Mouse (Mus musculus) spleen, adult 12 weeks (tissue): ENCODE data around the gene Olfr272.

Source experiments
- DNase-seq: peaks from one replicate; pipeline ENCODE4 v3.0.0; 2022; ENCODE audit warnings: low spot score

The Olfr272 gene

GRCm38 (mm10) chr4:52919078-52919477 lies at the start of gene Olfr272:
Gene Olfr272, minus strand, starts transcription at chr4:52919178.
- no peak for DNase-seq

GRCm38 (mm10) chr4:52964247-52964646 lies 45.3 kb upstream of the Olfr272 start, which contains the start of gene Olfr270:
Gene Olfr270, plus strand, starts transcription at chr4:52964547.
- DNase-seq, result no peak

DNA sequence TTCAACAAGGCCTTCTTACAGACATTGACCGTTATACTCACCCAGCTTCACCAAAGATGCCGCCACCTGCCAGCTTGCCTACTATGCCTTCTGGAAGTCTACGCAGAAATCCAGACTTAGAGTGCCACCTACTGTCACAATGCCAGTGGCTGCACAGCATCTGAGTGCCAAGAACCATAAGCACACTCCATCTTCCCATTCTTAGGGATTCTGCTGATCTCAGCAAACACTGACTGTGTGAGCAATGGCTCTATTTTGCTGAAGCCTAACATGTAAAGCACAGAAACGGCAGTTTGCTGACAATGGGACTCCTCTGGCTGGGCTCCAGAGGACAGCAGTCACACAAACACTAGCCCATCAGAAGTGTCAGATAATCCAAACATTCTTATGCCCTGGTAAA lies 39.7 kb upstream of the Olfr272 start:
- DNase-seq, result no peak

GRCm38 (mm10) chr4:52949005-52949404 lies 30.0 kb upstream of the Olfr272 start:
- DNase-seq, result no peak

DNA sequence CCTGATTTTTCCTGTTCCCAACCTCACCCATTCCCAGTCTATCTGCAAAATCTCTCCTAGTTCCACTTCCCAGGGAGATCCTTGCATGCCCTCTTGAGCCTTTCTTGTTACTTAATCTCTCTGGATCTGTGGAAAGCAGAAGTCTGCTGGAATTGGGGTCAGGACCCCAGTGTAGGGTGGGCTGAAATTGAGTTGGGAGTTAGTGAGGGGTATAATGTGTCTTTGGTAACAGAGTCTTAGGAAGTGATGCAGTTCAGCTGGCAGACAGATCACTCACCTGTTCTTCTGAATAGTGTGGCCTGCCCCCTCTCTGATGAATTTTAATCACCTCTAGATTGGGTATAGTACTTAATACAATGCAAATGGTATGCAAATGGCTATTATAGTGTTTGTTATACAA lies 27.7 kb upstream of the Olfr272 start:
- DNase-seq, result no peak

DNA sequence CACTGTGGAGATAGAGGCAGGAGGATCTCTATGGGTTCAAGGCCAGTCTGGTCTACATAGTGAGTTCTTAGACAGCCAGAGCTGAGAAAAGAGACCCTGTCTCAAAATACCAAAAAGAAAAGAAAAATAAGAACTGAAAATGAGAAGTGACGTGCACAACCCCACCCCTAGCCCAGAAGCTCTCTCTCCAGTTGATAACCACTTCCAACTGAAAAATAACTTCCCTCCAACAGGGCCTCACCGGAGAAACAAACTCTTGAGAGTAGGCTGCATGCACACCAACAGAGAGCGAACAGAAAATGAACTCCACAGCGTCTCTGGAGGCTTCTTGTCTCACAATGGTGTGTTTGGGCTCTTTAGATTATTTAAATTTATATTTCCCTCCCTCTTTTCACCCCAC lies 11.5 kb upstream of the Olfr272 start:
- DNase-seq, result no peak

GRCm38 (mm10) chr4:52917311-52917688 lies 1.7 kb downstream of the Olfr272 start:
- no peak for DNase-seq

GRCm38 (mm10) chr4:52916659-52917310 lies 2.2 kb downstream of the Olfr272 start:
- DNase-seq, result no peak

DNA sequence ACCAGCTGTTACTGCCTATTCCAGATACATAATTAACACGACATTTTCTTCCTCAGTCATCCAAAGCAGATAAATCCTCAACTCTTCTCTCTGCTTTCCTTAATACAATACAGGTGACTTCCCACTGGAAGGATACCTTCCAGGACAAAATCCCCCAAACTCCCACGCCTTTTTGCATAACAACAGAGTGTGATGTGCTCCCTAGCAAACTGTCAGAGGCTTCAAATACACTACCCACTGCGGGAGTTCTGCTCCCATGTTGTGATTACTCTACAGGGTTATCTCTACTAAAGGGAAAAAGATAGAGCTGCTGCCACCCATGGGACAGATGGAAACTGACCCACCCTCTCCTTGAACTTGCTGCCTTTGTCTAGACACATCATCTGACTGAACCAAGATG lies 6.6 kb downstream of the Olfr272 start:
- DNase-seq, result no peak

- no peak for DNase-seq
These were observed 9.4 kb downstream of the Olfr272 start for GRCm38 (mm10) chr4:52909542-52909941.

- DNase-seq, result no peak
These were observed 54.8 kb downstream of the Olfr272 start for GRCm38 (mm10) chr4:52864156-52864555.
